Mouse (Mus musculus) adrenal gland, adult 2 months (tissue): Measurements from ENCODE around the gene Gm10961. TPM values are rescaled to one million over a fixed set of nuclear protein-coding genes. Genes with fewer than 3 reads are reported as not detected.

Experiments used
- DNase-seq: peaks from one replicate; pipeline ENCODE4 v3.0.0; 2021
- polyA plus RNA-seq: library from polyadenylated mRNA; depleted of rRNA; stranded (reverse); fragments of >200 nt; gene quantifications from 2 replicates; pipeline ENCODE4 v1.2.3, GENCODE M21; 2012; rRNA removed
- total RNA-seq, 2 experiments: library from RNA; stranded (reverse); gene quantifications; 2 replicates each; pipeline ENCODE4 v1.2.3; 2021

Gm10961 gene
- total and polyA plus RNA-seq, 3 experiments, result not detected

DNA sequence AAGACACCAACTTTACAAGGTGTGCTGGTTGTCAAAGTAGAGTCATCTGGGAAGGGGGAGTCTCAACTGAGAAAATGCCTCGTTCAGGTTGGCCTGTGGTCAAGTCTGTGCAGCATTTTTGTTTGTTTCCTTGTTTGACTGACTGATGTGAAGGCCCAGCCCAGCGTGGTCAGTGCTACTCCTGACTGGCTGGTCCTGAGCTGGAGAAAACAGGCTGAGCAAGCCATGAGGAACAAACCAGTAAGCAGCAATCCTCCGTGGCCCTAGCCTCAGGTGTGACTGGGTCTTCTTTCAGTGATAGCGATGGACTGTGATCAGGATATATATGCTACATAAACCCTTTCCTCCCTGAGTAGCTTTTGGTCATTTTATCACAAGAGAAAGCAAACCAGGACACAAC is 25.8 kb downstream of the Gm10961 start:
- no peak for DNase-seq

DNA sequence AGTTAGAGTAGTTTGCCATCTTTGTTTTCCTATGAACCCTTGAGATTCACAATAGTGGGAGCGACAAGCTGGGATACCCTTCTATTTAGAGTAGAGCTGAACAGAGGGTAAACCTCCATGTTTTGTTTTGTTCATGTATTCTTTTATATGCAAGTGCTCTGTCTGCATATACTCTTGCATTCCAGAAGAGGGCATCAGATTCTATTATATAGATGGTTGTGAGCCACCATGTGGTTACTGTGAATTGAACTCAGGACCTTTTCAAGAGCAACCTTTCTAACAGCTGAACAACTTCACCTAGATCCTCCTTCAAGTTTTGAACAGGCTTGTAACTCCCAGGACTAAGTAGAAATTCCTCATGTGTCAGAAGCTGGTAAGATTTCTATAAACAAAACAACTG is 27.9 kb downstream of the Gm10961 start:
- DNase-seq, result no peak

DNA sequence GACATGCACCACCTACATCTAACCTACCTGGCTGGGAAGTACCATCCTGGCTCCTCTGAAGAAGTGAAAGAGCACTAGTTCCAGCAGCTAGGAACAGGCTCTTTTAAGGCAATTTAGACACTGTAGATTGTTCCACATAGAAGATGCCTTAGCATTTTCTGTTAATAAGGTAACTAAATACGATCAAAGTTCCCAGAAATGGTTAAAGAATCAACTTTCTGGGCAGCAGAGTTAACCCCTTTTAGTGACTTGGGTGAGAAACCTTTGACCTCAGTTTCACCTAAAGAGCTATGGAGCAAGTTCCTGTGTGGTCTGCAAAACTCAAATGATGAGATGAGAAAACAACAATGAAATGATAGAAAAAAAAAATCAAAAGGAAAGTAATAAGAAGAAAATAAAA is 33.5 kb downstream of the Gm10961 start:
- DNase-seq, result no peak

DNA sequence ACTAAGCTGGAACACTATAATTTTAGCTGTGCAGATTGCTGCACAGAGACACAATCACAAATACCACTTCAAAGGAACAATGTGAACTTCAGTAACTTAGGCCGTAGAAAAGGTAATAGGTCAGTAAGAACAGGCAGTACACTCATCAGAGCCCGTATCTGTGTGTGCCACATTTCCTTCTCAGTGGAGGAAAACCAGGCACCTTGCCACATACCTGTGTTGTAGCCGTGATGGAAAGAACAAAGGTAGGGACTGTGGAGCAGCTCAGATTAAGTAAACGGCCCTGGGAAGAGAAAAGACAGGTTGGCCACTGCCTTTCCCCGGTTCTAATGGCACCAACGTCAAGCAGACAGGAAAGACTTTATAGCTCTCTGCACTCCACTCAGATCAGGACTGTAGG is 36.3 kb downstream of the Gm10961 start:
- DNase-seq, result no peak

DNA sequence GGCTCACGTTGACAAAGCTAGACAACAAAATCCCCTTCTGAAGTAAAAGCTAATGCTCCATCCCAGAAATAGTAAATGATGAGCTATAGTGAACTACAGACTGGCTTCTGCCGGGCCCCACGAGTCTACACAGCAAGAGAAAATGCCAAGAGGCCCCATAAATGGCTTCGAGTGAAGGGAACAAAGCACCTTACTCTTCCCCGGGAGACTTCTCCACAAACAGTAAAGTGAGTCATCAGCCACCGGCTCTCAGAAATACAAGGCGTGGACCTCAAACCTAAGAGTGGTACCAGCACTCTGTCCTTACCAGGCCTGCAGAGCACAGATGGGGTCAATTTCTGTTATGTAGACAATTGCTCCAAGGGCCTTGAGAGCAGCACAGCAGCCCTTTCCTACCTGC is 37.7 kb downstream of the Gm10961 start:
- no peak for DNase-seq

DNA sequence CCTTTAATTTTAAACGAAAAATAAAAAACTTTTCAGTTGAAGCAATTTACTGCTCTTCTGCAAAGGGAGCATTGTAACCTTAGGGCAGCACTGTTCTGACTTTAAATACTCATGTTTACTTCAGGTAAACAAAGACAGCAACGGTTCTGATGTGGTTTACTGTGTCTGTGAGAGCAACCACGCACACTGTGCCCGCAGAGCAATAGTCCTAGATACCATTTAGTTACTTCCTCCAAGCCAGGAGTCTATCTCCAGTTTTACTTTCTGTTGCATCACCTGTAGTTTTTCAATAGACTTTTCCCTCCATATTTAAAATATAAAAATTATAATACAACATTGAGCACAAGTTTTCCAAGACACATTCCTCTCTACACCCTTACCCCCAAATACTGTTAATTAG is 39.4 kb downstream of the Gm10961 start:
- DNase-seq, result no peak

DNA sequence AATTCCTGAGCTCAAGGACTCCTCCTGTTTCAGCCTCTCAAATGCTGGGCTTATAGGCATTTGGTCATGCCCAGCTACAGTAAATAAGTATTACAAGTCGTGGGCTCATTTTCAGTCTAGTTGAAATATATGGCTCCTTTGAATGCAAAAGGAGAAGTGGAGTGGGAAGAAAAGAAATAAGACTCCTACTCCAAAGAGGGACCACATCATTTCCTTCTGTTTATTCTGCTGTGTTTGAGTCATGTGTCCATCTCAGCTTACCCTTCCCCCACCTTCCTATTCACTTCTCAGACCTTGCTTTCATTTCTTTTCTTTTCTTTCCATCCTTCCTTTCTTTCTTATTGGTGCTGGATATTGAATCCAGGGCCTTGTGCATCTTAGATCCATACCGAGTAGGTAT is 40.4 kb downstream of the Gm10961 start:
- DNase-seq, result no peak

DNA sequence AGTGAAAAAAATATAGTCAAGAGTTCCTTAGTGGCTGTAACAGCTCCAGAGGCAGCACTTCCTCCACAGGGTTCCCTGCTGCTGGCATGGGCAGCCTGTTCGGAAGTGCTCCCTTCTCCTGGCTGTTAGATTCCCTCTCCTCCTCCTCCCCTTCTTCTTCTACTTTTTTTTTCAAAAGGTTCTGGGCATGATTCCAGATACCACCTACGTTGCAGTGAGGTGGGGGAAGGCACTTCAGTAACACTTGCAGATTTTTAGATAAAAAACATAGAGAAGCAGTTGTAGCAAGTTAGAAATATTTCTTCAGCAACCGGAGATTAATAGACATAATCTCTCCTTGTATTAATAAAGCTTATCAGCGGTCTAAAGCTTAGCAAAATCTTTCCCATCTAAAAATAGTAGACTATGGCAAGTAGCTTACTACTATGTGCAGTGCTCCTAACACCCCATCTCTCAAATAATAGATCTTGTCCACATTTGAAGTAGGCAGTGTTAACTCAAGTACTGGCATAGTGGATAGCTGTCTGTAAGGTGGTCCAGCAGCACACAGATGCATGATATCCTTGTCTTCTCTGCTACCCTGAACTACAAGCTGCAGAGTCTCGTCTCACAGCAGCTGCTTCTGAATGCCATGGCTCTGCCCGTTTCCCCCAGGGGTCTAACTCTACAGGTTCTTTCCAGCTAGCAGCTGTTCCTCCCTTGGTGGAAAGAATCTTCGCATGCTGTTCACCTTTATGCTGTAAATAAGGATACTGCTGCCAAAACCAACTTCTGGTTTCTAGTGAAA is 49.9 kb downstream of the Gm10961 start:
- DNase-seq, result peak; percentile 41

Other genes with a start within 250 kb of the Gm10961 start
- 10 to 100 TPM in 1 of 2 experiments, 1 to 10 TPM in 1; 7.4 to 13.6 TPM for gene Kcnc4, start 171.8 kb upstream of the Gm10961 start, total RNA-seq
- 8.6 and 10.0 TPM in 2 replicates for gene Kcnc4, start 171.8 kb upstream of the Gm10961 start, polyA plus RNA-seq
- 10 to 100 TPM in 1 of 2 experiments, 1 to 10 TPM in 1; 4.3 to 13.3 TPM for gene Slc6a17, start 113.3 kb upstream of the Gm10961 start, total RNA-seq
- 1.8 and 2.8 TPM in 2 replicates for gene Slc6a17, start 113.3 kb upstream of the Gm10961 start, polyA plus RNA-seq
- gene Ubl4b, start 76.2 kb upstream of the Gm10961 start, total RNA-seq, result not detected
- not detected in 2 replicates for gene Ubl4b, start 76.2 kb upstream of the Gm10961 start, polyA plus RNA-seq
- not detected for gene Alx3, start 36.3 kb upstream of the Gm10961 start, total RNA-seq
- not detected in 2 replicates for gene Alx3, start 36.3 kb upstream of the Gm10961 start, polyA plus RNA-seq
- gene Strip1, start 372 bp downstream of the Gm10961 start, total RNA-seq, result 10 to 100 TPM; 30.9 to 34.2 TPM
- gene Strip1, start 372 bp downstream of the Gm10961 start, polyA plus RNA-seq, result 39.4 and 41.6 TPM in 2 replicates
- gene Ahcyl1, start 65.2 kb downstream of the Gm10961 start, total RNA-seq, result 100 to 1,000 TPM; 218 to 230 TPM
- 33.9 and 37.0 TPM in 2 replicates for gene Ahcyl1, start 65.2 kb downstream of the Gm10961 start, polyA plus RNA-seq
- 10 to 100 TPM; 16.5 to 25.2 TPM for gene Csf1, start 129.1 kb downstream of the Gm10961 start, total RNA-seq
- 21.1 and 23.4 TPM in 2 replicates for gene Csf1, start 129.1 kb downstream of the Gm10961 start, polyA plus RNA-seq
- not detected for gene Eps8l3, start 245.9 kb downstream of the Gm10961 start, total RNA-seq
- gene Eps8l3, start 245.9 kb downstream of the Gm10961 start, polyA plus RNA-seq, result not detected in 2 replicates